Mouse (Mus musculus) lung, embryonic 15.5 days (tissue): ENCODE data around the gene Med17. TPM values are rescaled to one million over a fixed set of nuclear protein-coding genes. Genes with fewer than 3 reads are reported as not detected.
"Not testable (repeated sequence)": the region's sequence is repeated elsewhere in the genome, so short reads cannot be mapped to it uniquely, and the experiment has no call there.

Experiments used
- ATAC-seq: fragments of 200-750 bp; cut with Nextera tagmentation; 2 replicates; pipeline ENCODE4 v1.8.0; 2017; ENCODE audit warnings: moderate number of reproducible peaks, borderline replicate concordance; ENCODE audit not compliant: low FRiP score, low TSS enrichment; ENCODE audit errors: extremely low read depth
- H3K27ac ChIP-seq: fragments of 300-500 bp; sonication (generic); 2 replicates; pipeline ENCODE4 v1.5.1; 2015; ENCODE audit warnings: moderate library complexity, mild to moderate bottlenecking, inconsistent platforms
- H3K27me3 ChIP-seq: fragments of 300-500 bp; sonication (generic); 2 replicates; pipeline ENCODE4 v1.6.1; 2015; ENCODE audit warnings: inconsistent platforms
- H3K36me3 ChIP-seq: fragments of 300-500 bp; sonication (generic); 2 replicates; pipeline ENCODE4 v1.6.1; 2015; ENCODE audit warnings: inconsistent platforms
- H3K4me1 ChIP-seq: fragments of 300-500 bp; sonication (generic); 2 replicates; pipeline ENCODE4 v1.6.1; 2015; ENCODE audit warnings: inconsistent platforms
- H3K4me2 ChIP-seq: fragments of 300-500 bp; sonication (generic); 2 replicates; pipeline ENCODE4 v1.6.1; 2015; ENCODE audit warnings: inconsistent platforms, mild to moderate bottlenecking, moderate library complexity
- H3K4me3 ChIP-seq: fragments of 300-500 bp; sonication (generic); 2 replicates; pipeline ENCODE4 v1.5.1; 2015; ENCODE audit warnings: mild to moderate bottlenecking, inconsistent platforms
- H3K9ac ChIP-seq: fragments of 300-500 bp; sonication (generic); 2 replicates; pipeline ENCODE4 v1.6.1; 2015; ENCODE audit warnings: inconsistent platforms
- H3K9me3 ChIP-seq: fragments of 300-500 bp; sonication (generic); 2 replicates; pipeline ENCODE4 v1.6.1; 2016; ENCODE audit warnings: inconsistent platforms
- WGBS: fragments of 180-500 bp; shearing (Covaris S2); methylation state at CpG from one replicate; pipeline ENCODE4 v1.1.7; 2015; 5-methylcytosine and 5-hydroxymethylcytosine counted together
- polyA plus RNA-seq: library from polyadenylated mRNA; unstranded; fragments of >200 nt; fragmentation: Nextera tagmentation; extraction: Ambion mirVana; gene quantifications from 2 replicates; pipeline ENCODE4 v1.2.1, GENCODE M21; 2015

Med17 gene
- polyA plus RNA-seq: 34.4 and 35.7 TPM in 2 replicates

- Histone ChIP-seq H3K27ac (peak within 1 kb of the TSS; percentile 89), H3K27me3 (no peaks in the 10 kb centered on the region), H3K36me3 (peaks cover 14% of the 10 kb centered on the region)
These were observed at the start of gene Med17 for GRCm38 (mm10) chr9:15279649-15280490. TSS of gene Med17 (minus strand) at chr9:15279931.

GRCm38 (mm10) chr9:15318170-15318742 lies 38.5 kb upstream of the Med17 start:
- no peaks in the 10 kb centered on the region for H3K27me3 ChIP-seq
- H3K9me3 ChIP-seq: no peaks in the 10 kb centered on the region
- H3K4me1 ChIP-seq: no peaks in the 10 kb centered on the region
- no peak for ATAC-seq
- H3K36me3 ChIP-seq: peaks cover 61% of the 10 kb centered on the region
- no peak overlapping the region for H3K9ac ChIP-seq
- WGBS: 74% methylated on average over 2 of the region's 2 CpGs
- no peak overlapping the region for H3K4me2 ChIP-seq
- H3K4me3 ChIP-seq: no peak overlapping the region
- no peak overlapping the region for H3K27ac ChIP-seq

More at GRCm38 (mm10) chr9:15279649-15280490, at the start of gene Med17:
- peak within 1 kb of the TSS; percentile 92 for H3K9ac ChIP-seq
- H3K4me1 ChIP-seq: peaks cover 11% of the 10 kb centered on the region
- peak within 1 kb of the TSS; percentile 77 for H3K4me3 ChIP-seq
- peak; percentile 97 for ATAC-seq
- WGBS: under 1% methylated on average over 57 of the region's 57 CpGs
- H3K4me2 ChIP-seq: peak within 1 kb of the TSS; percentile 65
- no peaks in the 10 kb centered on the region for H3K9me3 ChIP-seq

GRCm38 (mm10) chr9:15317223-15318169 lies 37.8 kb upstream of the Med17 start:
- peaks cover 59% of the 10 kb centered on the region for H3K36me3 ChIP-seq
- 51% methylated on average over 5 of the region's 5 CpGs for WGBS
- H3K4me2 ChIP-seq: no peak overlapping the region
- H3K27me3 ChIP-seq: no peaks in the 10 kb centered on the region
- ATAC-seq: no peak
- H3K4me1 ChIP-seq: no peaks in the 10 kb centered on the region
- H3K27ac ChIP-seq: no peak overlapping the region
- no peak overlapping the region for H3K9ac ChIP-seq
- no peak overlapping the region for H3K4me3 ChIP-seq
- no peaks in the 10 kb centered on the region for H3K9me3 ChIP-seq

- not testable (repeated sequence) for H3K27ac ChIP-seq, H3K4me3 ChIP-seq, H3K9ac ChIP-seq, H3K27me3 ChIP-seq, H3K4me2 ChIP-seq, ATAC-seq, H3K4me1 ChIP-seq, H3K9me3 ChIP-seq
- peaks cover 59% of the 10 kb centered on the region for H3K36me3 ChIP-seq
- WGBS: 88% methylated on average over 2 of the region's 2 CpGs
These were observed 36.6 kb upstream of the Med17 start for GRCm38 (mm10) chr9:15316296-15316695.

GRCm38 (mm10) chr9:15314619-15315018 lies 34.9 kb upstream of the Med17 start:
- Histone ChIP-seq H3K4me2 (no peak overlapping the region), H3K4me1 (no peaks in the 10 kb centered on the region), H3K27ac (no peak overlapping the region), H3K9ac (no peak overlapping the region), H3K9me3 (no peaks in the 10 kb centered on the region), H3K27me3 (no peaks in the 10 kb centered on the region), H3K36me3 (peaks cover 68% of the 10 kb centered on the region), H3K4me3 (no peak overlapping the region)
- ATAC-seq: no peak
- WGBS: 100% methylated on average over 1 of the region's 1 CpGs

- Histone ChIP-seq H3K9me3 (no peaks in the 10 kb centered on the region), H3K9ac (no peak overlapping the region), H3K4me2 (no peak overlapping the region), H3K4me1 (peaks cover 7% of the 10 kb centered on the region), H3K36me3 (peaks cover 74% of the 10 kb centered on the region), H3K4me3 (no peak overlapping the region), H3K27ac (no peak overlapping the region), H3K27me3 (no peaks in the 10 kb centered on the region)
- ATAC-seq: no peak
- 85% methylated on average over 5 of the region's 5 CpGs for WGBS
These were observed 33.9 kb upstream of the Med17 start for GRCm38 (mm10) chr9:15313633-15314032.

GRCm38 (mm10) chr9:15312054-15312735 lies 32.5 kb upstream of the Med17 start:
- Histone ChIP-seq H3K4me2 (no peak overlapping the region), H3K9me3 (no peaks in the 10 kb centered on the region), H3K9ac (no peak overlapping the region), H3K36me3 (peaks cover 73% of the 10 kb centered on the region), H3K27me3 (no peaks in the 10 kb centered on the region), H3K4me3 (no peak overlapping the region), H3K27ac (no peak overlapping the region), H3K4me1 (peaks cover 20% of the 10 kb centered on the region)
- 90% methylated on average over 2 of the region's 2 CpGs for WGBS
- no peak for ATAC-seq

- no peak overlapping the region for H3K4me2 ChIP-seq
- H3K4me3 ChIP-seq: no peak overlapping the region
- peaks cover 60% of the 10 kb centered on the region for H3K36me3 ChIP-seq
- H3K9ac ChIP-seq: no peak overlapping the region
- ATAC-seq: no peak
- H3K27ac ChIP-seq: no peak overlapping the region
- 85% methylated on average over 1 of the region's 1 CpGs for WGBS
- H3K9me3 ChIP-seq: no peaks in the 10 kb centered on the region
- no peaks in the 10 kb centered on the region for H3K27me3 ChIP-seq
- H3K4me1 ChIP-seq: peaks cover 21% of the 10 kb centered on the region
These were observed 30.4 kb upstream of the Med17 start for GRCm38 (mm10) chr9:15310179-15310578.

GRCm38 (mm10) chr9:15309425-15309824 lies 29.7 kb upstream of the Med17 start:
- peaks cover 21% of the 10 kb centered on the region for H3K4me1 ChIP-seq
- 26% methylated on average over 4 of the region's 4 CpGs for WGBS

GRCm38 (mm10) chr9:15308254-15308653 lies 28.5 kb upstream of the Med17 start:
- Histone ChIP-seq H3K36me3 (peaks cover 40% of the 10 kb centered on the region), H3K4me1 (peaks cover 21% of the 10 kb centered on the region), H3K9ac (no peak overlapping the region), H3K27me3 (no peaks in the 10 kb centered on the region), H3K27ac (no peak overlapping the region), H3K9me3 (no peaks in the 10 kb centered on the region), H3K4me2 (peak overlapping the region; percentile 60), H3K4me3 (no peak overlapping the region)
- 41% methylated on average over 2 of the region's 2 CpGs for WGBS
- ATAC-seq: no peak

More at GRCm38 (mm10) chr9:15309425-15309824, 29.7 kb upstream of the Med17 start:
- Histone ChIP-seq H3K9me3 (no peaks in the 10 kb centered on the region), H3K36me3 (peaks cover 52% of the 10 kb centered on the region), H3K4me2 (peak overlapping the region; percentile 4; the same call in 1 of the 2 replicates), H3K27me3 (no peaks in the 10 kb centered on the region), H3K27ac (no peak overlapping the region), H3K9ac (no peak overlapping the region), H3K4me3 (no peak overlapping the region)
- ATAC-seq: no peak

- Histone ChIP-seq H3K4me1 (peaks cover 21% of the 10 kb centered on the region), H3K27me3 (no peaks in the 10 kb centered on the region), H3K27ac (0 out of 2 replicates have a peak overlapping the region, but pooled peaks have one; percentile 22), H3K4me3 (peak overlapping the region; percentile 72), H3K4me2 (peak overlapping the region; percentile 60), H3K9me3 (no peaks in the 10 kb centered on the region), H3K36me3 (peaks cover 34% of the 10 kb centered on the region), H3K9ac (peak overlapping the region; percentile 91)
- WGBS: 3% methylated on average over 6 of the region's 6 CpGs
- no peak for ATAC-seq
These were observed 27.5 kb upstream of the Med17 start for GRCm38 (mm10) chr9:15307257-15307656.
